Mouse (Mus musculus) megakaryocyte, adult 5-6 weeks (primary cell): ENCODE results near the gene Rita1. TPM values are rescaled to one million over a fixed set of nuclear protein-coding genes. Genes with fewer than 3 reads are reported as not detected.
A peak's percentile ranks its signal among the peaks of the same experiment; 100 is the strongest.

Experiments
- ATAC-seq: 2 replicates; pipeline ENCODE4 v1.8.0; 2016; ENCODE audit warnings: mild to moderate bottlenecking, inconsistent platforms; ENCODE audit not compliant: poor library complexity, severe bottlenecking
- total RNA-seq, 2 experiments: library from RNA; stranded (forward) in 1 of 2; stranded (reverse) in 1 of 2; fragments of 153-499, 151-499 nt in 1 of 2; fragments of 221-1000, 200-1000 nt in 1 of 2; gene quantifications; 2 replicates each; pipeline versions ENCODE4 v1.2.3 to v1.2.4; 2015 to 2017

Gene Rita1
- total RNA-seq, 2 experiments from 2014 or later = 2.2 to 3.0 TPM

DNA sequence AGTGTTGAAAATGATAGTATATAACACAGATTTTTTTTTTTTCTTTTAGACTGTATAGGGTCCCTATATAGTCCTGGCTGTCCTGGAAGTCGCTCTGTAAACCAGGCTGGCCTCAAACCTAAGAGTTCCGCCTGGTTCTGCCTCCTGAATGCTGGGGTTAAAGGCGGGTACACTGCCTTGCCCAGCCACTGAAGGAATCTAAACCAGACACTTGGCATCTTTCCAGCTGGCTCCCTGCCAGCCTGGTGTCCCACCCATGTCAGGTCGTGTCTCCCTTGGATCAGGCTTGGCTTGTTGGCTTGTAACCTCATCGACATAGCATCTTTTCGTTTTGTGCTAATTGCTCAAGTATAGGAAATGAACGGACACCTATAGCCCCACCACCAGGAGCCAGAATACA is 16.2 kb upstream of the Rita1 start:
- ATAC-seq = no peak

DNA sequence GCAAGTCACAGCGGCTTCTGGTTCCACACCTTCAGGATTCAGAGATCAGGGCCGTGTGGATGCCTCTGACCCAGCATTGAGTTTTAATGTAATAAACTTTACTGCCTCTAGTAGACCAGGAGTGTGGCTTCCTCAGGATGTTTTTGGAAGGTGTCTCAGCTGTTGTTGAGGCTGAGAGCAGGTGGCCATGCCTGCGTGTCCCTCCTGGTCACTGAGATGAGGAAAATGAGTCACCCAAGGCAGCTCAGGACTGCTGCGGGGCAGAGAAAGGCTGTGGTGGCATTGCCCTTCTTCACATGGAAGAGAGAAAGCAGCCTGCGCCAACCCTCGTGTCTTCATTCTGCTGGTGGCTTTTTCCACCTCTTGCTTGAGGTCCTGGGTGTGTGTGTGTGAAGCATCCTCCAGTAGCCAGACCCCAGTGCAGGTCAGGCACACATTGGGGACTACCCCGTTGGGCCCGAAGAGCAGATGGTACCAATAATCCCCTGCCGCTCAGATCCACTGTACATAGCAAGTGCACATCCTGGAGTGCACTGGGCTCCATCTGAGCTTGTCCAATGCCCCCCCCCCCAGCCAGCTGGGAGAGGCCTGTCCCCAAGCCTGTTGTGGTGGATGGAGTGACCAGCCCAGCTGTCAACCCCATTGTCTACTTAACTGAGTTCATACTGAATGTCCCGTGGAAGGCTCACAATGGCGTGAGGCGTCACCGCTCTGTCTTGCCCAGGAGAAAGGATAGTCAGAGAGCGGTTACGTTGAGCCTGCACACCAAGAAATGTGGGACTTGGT is 15.3 kb upstream of the Rita1 start:
- ATAC-seq = no peak

DNA sequence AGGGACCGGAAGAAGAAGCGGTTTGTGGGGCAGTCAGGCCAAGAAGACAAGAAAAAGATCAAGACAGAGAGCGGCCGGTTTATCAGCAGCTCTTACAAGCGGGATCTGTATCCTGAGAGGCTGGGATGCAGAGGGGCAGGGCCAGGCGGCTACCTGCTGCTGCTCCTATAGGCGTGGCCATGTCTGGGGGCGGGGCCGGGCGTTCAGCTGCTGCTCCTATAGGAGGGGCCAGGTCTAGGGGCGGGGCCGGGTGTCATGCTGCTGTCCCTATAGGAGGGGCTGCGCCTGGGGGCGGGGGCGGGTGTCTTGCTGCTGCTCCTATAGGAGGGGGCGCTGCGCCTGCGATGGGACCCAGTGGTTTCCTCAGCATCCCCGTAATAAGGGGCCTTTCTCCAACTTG is 14.0 kb upstream of the Rita1 start:
- no peak for ATAC-seq

DNA sequence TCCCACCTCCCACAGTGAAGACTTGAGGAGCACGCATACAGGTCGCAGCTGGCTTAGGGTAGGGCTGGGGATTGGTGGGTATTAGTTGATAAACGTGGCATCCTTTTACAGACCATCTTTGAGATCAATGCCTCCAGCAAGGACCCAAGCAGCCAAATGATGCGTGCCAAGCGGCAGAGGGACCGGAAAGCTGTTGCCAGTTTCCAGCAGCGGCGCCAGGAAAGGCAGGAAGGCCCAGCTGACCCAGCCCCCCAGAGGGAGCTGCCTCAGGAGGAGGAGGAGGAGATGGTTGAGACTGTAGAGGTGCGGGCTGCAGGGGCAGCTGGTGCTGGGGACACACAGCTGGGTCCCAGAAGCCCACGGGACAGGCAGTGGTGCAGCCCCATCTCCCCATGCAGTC is 12.0 kb upstream of the Rita1 start:
- no peak for ATAC-seq

DNA sequence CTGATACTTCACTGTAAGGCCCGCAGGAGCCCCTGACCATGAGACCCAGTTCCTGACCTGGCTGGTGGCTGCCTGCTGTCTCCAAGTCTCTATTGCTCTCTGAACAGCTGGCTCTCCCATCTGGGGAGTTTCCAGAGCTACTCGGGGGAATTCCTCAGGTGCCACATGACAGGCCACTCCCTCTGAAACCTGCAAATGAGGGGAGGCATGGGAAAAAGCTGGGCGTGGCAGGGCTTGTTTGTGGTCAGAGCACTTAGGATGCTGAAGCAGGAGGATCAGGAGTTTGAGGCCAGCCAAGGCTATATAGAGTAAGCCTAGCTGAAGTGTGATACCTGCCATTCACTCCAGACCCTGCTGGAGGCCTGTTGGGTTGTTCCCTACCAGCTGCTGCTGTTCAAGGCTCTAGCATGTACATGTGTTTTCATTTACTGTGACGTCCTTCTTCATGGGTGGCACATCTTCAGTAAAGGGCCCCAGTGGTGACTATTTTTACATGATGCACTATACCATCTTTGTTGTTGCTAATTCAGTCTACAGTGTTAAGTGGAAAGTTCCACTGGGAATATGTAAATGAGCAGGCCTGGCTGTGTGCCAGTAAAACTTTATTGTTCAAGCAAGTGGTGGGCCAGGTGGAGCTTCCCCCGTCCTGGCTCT is 9.9 kb upstream of the Rita1 start:
- ATAC-seq = no peak

DNA sequence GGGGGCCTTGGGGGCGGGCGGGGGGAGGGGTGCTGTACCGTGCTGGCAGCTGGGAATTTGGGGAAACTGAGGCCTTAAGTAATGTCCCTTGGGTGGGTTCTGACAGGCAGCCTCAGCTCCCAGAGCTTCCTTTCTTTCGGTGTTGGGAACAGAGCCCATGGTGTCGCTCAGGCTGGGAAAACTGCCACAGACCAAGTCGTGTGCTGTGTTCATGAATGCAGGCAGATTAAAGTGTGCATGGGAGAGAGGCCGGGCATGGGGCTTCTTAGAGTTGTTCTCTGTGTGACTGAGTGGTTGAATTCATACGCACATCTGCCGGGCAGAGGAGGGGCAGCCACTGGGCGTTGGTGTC is 9.4 kb upstream of the Rita1 start:
- no peak for ATAC-seq

DNA sequence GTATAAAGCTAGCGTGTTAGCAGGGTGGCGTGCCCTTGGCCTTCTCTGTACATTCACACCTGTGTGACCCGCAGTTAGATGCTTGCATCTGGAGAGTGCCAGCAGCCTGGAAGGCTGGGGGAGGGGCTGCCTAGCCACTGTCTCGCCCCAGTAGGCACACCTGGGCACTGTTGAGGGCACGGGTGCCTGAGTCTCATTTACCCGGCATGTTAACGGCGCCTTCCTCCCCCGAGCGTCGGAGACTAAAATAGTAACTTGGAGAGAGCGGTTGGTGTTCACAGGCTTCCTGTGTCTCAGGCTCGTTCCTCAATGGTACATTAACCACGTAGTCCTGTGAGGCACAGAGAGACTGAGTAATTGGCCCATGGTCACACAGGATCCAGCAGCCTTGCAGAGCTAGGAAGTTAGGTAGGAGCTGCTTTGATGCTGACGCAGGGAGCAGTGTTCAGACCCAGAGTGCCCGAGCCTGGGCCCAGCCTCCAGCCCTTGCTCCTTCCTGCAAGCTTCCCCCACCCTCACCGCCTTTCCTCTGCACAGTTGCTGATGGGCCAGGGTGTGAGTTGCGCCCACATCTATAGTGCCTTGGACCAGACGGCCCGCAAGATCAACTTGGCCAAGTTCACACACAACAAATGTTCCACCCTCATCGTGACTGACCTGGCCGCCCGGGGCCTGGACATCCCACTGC is 8.8 kb upstream of the Rita1 start:
- ATAC-seq = no peak

DNA sequence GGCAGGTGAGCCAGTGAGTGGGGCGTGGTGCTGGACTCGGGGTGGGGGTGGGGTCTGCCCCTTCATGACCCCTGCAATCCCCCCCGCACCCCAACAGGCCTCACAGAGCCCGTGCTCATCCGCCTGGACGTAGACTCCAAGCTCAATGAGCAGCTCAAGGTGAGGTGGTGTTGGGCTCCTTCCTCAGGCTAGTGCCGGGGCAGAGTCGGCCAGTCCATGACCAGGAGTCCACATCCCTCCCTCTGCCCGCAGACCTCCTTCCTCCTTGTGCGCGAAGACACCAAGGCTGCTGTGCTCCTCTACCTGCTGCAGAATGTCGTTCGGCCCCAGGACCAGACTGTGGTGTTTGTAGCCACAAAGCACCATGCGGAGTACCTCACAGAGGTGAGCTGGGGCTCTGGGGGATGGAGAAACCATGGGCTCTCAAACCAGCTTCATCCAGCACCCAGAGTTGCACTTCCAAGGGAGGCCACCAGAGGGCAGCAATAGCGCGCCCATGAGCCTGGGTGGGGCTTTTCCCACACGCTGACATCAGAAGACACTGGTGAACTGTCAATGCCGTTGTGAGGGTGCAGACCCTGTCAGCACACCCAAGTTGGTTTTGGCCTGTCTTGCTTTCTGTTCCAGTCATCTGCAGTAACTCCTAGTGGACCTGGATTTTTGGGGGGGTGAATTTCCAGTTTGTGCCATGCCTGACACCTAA is 8.1 kb upstream of the Rita1 start:
- ATAC-seq = peak; percentile 71

DNA sequence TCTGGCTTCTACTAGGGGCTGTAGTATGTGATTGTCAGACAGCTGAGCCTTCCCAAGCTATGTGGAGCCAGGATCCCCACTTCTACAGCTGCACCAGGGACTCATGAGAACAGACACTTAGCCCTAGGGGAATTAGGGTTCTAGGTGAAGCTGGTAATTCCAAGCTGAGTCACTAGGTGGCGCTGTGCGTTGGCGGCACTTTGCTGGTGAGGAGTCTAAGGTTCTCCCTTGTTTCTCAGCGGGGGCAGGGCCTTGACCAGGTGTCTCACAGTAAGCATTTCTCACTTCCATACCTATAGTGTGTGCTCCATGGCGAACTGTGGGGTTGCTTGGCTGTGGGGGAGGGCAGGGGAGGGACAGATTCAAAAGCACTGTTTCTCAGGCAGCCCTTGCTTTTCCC is 6.8 kb upstream of the Rita1 start:
- ATAC-seq = peak; percentile 62

DNA sequence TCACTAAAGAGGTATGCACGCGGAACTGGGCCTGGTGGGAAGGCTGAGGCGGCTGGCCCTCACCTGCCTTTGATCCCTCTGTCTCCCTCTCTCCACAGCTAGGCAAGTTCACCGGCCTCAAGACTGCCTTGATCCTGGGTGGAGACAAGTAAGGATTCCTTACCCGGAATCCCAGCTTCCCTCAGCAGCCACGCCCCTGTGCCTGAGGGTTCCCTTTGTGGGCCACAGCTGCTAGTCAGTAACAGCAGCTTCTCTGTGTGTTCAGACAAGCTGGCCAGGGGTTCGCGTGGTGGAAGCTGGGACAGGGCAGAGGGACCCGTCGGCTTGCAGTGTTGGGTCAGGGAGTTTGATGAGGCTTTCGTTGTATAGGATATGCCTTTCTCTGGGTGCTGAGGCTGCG is 6.4 kb upstream of the Rita1 start:
- ATAC-seq = no peak

DNA sequence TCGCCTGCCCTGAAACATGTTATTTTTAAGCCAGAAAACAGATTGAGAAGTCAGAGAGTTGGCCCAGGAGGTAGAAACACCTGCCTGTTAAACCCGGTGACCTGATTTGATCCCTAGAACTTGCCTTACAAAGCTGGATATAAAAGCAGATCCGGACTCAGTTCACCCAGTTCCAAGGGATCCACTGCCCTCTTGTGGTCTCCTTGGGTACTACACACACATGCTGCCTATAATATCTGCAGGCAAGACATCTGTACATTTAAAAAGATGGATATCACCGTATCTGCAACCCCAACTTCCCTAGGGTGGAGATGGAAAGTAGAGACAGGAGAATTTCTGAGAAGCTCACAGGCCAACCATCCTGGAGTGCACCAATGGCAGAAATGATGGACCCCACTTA is 3.5 kb upstream of the Rita1 start:
- ATAC-seq = no peak

DNA sequence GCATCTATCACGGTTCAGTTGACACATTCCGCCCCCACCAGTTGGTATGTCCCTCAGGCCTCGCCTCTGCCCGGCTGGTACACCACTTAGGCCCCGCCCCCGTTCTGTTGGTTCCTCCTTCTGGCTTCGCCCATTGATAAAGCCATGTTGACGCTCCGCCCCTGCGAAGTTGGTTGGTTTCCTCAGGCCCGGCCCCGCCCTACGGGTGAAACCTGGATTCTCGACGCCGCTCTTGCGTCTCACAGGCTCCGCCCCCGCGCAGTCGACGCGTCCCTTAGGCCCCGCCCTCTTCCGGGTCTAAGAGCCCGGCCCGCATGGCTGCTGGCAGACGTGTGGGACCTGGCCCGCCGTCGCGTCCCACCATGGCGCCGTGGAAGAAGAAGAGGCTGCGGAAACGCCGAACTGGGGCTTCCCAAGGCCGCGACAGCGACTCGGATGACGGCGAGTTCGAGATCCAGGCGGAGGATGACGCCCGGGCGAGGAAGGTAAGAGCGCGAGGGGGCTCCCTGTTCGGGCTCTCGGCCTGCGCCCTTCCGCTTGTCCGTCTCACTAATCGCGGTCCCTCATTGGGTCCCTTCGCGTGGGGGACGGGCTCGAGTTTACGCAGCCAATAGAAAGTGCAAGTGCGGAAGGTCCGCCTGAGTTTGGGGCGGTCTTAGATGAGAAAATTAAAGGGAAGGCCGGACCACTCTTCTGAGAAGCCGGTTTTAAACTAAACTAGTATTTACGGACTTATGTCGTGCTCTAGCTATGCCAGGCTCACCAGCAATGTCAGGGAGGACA is 624 bp upstream of the Rita1 start:
- peak; percentile 85 for ATAC-seq

DNA sequence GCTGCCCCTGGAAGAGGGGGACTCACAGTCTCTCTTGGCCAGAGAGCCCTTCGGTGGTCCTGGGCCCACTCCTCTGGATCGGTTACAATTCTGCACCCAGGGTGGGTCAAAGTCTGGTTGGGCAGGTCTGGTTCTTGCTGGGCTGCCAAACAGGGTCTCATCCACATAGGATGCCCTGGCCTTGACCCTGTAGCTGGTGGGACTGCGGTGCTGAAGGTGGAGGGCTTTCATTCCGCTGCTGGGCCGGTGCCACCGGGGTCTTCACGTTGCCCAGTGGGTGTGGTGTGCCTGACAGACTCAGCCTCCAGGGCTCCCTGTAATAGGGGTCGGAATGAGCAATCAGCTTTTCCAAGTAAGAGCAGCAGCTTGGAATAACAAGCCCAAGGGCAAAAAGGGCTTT is 973 bp downstream of the Rita1 start:
- no peak for ATAC-seq

DNA sequence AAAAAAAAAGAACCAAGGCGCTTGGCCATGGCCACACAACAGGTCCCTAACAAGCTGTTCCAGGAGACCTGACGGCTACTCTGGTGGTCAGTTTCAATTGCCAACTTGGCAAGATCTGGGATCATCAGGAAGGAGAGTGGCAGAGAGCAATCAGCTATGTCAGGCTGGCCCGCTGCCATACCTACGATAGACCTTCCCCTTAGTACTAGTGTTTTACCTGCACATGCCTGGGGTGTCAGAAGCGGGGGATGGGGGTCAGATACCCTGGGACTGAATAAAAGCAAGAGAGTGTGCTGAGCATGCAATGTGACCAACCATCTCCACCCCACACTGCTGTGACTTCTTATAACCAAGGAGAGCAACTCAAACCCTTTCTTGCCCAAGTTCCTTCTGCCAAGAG is 1.5 kb downstream of the Rita1 start:
- ATAC-seq = no peak

DNA sequence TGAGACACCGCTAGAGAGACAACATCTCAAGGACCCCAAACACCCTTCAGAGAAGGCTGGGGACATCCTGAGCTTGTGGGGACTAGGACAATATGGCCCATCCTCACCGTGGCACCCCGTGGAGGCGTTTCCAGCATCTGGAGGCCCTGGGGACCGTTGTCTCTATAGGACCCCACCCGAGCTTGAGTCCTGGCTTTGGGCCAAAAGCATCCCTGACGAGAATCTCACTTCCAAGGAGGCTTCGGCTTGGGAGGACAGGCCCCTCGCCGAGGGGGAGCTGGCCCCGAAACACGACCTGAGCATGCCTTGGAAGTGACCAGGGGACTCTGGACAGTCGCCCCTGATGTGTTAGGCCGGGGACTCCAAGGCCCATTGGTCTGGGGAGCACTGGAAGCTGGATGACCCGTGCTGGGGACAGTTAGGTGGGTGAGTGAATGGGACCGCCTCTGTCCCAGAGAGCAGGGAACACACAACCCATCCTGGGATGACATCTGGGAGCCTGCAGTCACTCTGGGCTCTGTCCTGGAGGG is 3.1 kb downstream of the Rita1 start:
- no peak for ATAC-seq

DNA sequence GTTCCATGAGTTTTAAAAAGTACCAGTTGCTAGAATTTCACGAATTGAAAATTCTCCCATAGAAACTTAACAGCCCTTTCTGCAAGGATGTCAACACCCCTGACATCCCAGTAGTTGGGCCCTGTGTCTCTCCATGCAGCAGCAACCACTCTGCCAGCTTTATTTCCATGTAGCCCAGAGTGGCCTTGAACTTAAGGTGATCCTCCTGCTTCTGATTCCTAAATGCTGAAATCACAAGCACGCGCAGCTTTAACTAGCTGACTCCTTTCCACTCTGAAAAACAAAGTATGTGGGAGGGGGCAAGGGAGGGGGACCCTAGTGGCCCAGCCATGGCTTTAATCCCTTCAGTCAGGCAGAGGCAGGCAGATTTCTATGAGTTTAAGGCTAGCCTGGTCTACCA is 5.1 kb downstream of the Rita1 start:
- ATAC-seq = no peak

DNA sequence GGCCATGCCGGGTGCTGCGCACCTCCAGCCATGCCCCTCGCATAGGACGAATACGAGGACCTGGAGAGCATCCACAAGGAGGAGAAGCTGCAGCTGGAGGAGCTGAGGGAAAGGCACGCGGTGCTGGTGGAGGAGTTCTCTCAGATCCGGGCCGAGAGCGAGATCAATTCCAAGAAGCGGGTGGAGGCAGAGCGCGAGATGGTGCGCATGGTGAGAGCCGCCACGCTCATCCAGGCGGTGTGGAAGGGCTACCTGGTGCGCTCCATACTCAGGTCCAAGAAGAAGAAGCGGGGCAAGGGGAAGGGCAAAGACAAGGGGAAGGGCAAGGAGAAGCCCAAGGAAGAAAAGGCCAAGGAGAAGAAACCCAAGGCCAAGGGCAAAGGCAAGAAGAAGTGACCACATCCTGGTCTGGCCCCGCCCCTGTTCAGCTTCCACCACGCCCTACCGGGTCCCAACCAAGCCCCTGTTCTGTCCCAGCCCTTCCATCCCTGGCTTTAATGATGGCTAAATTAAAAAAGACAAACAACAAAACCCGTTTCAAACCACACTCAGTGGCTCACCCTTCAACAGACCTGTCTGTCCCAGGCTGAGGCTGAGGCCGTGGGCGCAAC is 5.7 kb downstream of the Rita1 start:
- peak; percentile 34 for ATAC-seq

DNA sequence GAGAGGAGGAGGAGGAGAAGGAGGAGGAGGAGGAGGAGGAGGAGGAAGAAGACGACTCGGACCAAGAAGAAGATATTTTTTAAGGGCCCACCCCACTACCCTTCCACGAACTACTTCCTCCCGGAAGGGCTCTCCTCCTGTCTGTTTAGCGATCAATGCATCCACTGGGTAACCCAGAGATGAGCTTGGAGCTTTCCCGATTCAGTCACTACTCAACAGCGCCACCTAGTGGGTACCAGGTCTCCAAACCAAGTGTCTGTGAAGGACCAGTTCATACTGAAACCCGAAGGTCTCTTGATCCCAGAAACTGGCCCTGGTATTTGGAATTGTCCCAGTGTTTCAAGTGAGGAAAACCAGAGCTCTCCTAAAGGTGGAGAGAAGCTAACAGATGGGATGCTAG is 6.7 kb downstream of the Rita1 start:
- ATAC-seq = peak; percentile 86

DNA sequence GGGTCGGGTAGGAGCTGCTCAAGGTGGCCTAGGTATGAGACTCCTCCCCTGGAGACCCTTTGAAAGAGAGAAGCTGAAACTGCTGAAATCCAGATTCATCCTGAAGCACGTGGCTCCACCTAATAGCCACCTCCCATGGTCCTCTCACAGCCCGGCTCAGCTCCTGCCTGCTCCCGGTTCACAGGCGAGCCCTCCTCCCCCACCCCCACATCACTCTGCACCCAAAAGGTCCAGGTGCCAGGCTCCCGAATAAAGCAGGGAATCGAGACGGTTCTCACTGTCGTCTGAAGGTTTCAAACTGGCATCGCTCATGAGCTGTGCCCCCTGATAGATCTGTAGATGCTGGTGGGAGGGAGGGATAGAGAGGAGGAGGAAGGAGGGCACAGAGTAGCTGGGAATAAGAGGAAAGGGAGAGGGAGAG is 7.1 kb downstream of the Rita1 start:
- ATAC-seq = no peak

DNA sequence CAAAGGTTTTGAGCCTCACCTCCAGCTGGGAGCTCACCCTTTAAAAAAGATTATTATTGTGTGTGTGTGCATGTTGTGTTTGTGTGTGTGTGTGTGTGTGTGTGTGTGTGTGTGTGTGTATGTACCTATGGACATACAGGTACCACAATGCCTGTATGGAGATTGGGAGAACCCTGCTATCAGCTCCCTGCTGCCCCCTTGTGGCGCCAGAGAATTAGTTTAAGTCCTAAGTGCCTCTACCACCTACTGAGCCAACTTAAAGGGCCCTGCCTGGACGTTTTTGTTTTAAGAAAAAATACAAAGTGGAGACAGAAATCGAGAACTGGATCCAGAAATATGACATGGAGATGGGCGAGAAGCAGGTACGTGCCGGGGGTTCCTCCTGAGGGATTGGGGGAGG is 7.5 kb downstream of the Rita1 start:
- ATAC-seq = peak; percentile 66
